Mouse (Mus musculus): ENCODE results near the gene Ankrd39.

Gene Ankrd39

GRCm38 (mm10) chr1:36501261-36501660 is 46.0 kb downstream of the Ankrd39 start:
- intact Hi-C loops (cut with DNase I), result loop anchor here (5.0 kb wide), 1 partner anchor 174 kb away; no protein-coding TSS in a partner anchor

GRCm38 (mm10) chr1:36497312-36497711 is 49.9 kb downstream of the Ankrd39 start:
- intact Hi-C loops (cut with DNase I), result no loop called here

GRCm38 (mm10) chr1:36496719-36497118 is 50.5 kb downstream of the Ankrd39 start:
- intact Hi-C loops (cut with DNase I), result no loop called here

- intact Hi-C loops (cut with DNase I), result no loop called here
Measured at GRCm38 (mm10) chr1:36493299-36493698, 53.9 kb downstream of the Ankrd39 start.

- intact Hi-C loops (cut with DNase I), result no loop called here
Measured at GRCm38 (mm10) chr1:36492416-36493139, 54.7 kb downstream of the Ankrd39 start.

- intact Hi-C loops (cut with DNase I), result no loop called here
Measured at GRCm38 (mm10) chr1:36489661-36490060, 57.6 kb downstream of the Ankrd39 start.

Small RNA genes within 50 kb of the gene (microRNA-seq; reads per million reads assigned to microRNA genes)
- gene Gm47280, result 0 reads per million in 2 experiments

Measured in adrenal gland (tissue).